Mouse (Mus musculus): ENCODE measurements around the gene Ap4b1. TPM values are rescaled to one million over a fixed set of nuclear protein-coding genes. Genes with fewer than 3 reads are reported as not detected.

Ap4b1 gene
- total and polyA plus RNA-seq, 3 experiments = 3.4 to 24.1 (median 13.5) TPM

DNA sequence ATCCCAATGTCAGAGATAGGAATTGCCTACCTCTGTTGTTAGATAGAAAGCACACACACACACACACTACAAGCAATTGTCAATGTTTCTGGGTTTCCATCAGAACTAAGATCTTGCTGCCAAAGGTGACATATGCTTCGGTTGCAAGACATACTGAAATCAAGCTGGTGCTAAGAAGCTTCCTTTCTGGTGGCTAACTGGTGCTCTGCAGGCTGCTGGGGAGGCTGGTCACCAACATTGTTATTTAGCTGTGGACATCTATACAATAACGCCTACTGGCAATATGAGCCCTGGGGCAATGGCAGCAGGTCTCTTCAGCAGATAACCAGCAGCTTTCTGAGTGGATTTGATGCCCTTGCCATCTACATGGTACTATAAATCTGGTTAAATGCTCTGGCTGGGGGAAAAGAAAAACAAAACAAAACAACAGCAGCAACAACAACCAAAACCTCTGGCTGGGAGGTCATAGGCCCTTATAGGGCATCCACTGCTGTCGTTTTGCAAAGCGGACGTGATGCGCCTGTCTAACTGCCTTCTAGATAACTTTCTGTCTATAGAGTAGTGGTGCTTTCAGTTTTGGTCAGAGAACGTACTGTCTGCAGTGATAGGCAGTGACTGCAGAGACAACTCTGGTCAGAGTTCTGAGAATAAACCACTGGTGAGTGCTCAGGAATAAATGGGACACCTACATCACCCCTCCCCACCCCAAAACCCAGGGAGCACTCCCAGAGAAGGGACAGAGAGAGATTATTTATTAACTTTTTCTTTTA is 47.9 kb downstream of the Ap4b1 start:
- H3K36me3 ChIP-seq (replicated peaks) = no peaks in the 10 kb centered on the region
- peaks cover 8% of the 10 kb centered on the region for H3K4me1 ChIP-seq (ENCODE audit: insufficient read depth, low read depth, low read length)
- H3K27me3 ChIP-seq (ENCODE audit: insufficient read depth, low read length) = peaks cover 14% of the 10 kb centered on the region
- no peaks in the 10 kb centered on the region for H3K9me3 ChIP-seq (replicated peaks)
- ATAC-seq (ENCODE audit: extremely low read depth, insufficient number of reproducible peaks, low FRiP score, poor library complexity, severe bottlenecking) (no peak), DNase-seq (ENCODE audit: low spot score) (no peak)
- no peak overlapping the region for H3K4me3 ChIP-seq (ENCODE audit: low read depth, low read length)
- TF ChIP-seq POLR2AphosphoS5 (IDR thresholded peaks at IDR 0.05; ENCODE audit: insufficient replicate concordance, low read depth, low read length) (no peak), CTCF (IDR thresholded peaks at IDR 0.05; ENCODE audit: low read depth, low read length) (no peak), GATA1 (IDR thresholded peaks at IDR 0.05; ENCODE audit: borderline replicate concordance, low read length) (no peak), TAL1 (conservative IDR thresholded peaks at IDR 0.05; ENCODE audit: low read depth, low read length) (no peak), GATA2 (IDR thresholded peaks at IDR 0.05; ENCODE audit: borderline replicate concordance, low read depth, low read length) (no peak)

DNA sequence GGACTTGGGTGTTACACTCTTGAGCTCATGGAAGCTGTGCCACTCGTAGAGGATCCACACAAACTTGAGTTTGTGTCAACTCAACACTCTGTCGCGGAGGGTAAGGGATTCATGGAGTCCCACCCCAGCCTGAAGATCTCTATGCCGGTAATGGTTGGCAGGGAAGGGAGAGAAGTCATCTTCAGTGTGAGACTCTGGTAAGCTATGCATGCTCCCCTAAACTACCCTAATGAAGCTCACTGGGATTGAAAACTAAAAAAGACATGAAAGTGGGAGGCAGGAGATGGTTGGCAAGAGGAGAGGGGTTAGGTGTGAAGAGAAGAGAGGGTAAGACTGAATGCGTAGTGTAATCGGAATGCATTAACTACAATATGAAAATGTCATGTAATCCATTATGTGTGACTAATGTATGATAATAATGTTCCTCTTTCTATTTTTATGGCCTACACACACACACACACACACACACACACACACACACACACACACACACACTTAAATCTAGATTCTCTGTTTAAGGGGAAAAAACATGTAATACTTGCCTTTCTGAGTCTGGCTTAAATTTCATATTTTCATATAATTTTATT is 48.8 kb downstream of the Ap4b1 start:
- no peaks in the 10 kb centered on the region for H3K36me3 ChIP-seq (replicated peaks)
- DNase-seq (ENCODE audit: low spot score) = no peak
- TF ChIP-seq POLR2AphosphoS5 (IDR thresholded peaks at IDR 0.05; ENCODE audit: insufficient replicate concordance, low read depth, low read length) (no peak), CTCF (IDR thresholded peaks at IDR 0.05; ENCODE audit: low read depth, low read length) (no peak), TAL1 (conservative IDR thresholded peaks at IDR 0.05; ENCODE audit: low read depth, low read length) (no peak), GATA2 (IDR thresholded peaks at IDR 0.05; ENCODE audit: borderline replicate concordance, low read depth, low read length) (no peak), GATA1 (IDR thresholded peaks at IDR 0.05; ENCODE audit: borderline replicate concordance, low read length) (no peak)
- no peak overlapping the region for H3K4me3 ChIP-seq (ENCODE audit: low read depth, low read length)
- H3K9me3 ChIP-seq (replicated peaks) = no peaks in the 10 kb centered on the region
- peaks cover 14% of the 10 kb centered on the region for H3K27me3 ChIP-seq (ENCODE audit: insufficient read depth, low read length)
- ATAC-seq (ENCODE audit: extremely low read depth, insufficient number of reproducible peaks, low FRiP score, poor library complexity, severe bottlenecking) = no peak
- H3K4me1 ChIP-seq (ENCODE audit: insufficient read depth, low read depth, low read length) = peaks cover 5% of the 10 kb centered on the region; the same call in 1 of the 2 replicates

DNA sequence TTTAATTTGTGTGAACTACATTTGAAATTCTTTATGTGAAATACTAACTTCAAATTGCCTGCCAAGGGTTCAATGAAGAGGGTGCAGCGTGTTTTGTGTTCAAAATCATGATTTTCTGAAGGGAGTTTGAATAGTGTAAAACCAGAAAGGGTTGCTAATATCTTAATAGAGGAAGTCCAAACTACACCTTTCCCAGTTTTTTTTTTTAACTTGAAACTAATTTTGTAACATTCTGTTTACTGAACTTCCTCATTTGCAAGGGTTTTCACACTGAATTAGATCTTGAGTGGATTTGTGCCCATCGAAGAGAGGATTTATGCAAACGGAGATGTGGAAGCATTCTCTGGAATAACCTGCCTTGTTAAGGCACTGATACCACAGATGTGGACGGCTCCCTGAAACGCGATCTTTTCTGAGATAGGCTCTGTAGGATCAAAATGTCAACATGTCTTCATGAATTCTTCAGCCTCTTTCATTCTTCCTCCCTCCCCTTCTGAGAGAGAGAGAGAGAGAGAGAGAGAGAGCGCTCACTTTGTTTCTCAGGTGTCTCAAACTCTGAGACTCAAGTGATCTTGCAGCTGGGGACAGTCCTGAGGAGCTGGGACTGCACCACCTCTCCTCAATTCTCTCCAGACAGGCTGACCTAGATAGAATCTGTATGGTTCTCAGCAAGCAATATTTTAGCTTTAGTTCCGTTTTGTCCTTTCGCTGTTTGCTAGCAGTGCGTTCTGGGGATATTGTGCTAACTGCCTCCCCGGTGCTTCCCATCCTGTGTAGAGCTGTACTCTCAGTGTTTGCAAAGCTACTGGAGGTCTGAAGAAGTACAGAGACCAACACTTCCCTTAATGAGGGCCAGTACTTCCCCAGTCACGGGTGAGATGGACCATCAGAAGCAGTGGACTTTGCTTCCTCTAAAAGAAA is 49.8 kb downstream of the Ap4b1 start, which contains the start of gene Ptpn22:
Gene Ptpn22 (plus strand): TSS at position 915 of the 921 bp plus-strand sequence.
- Histone ChIP-seq H3K4me3 (ENCODE audit: low read depth, low read length) (no peak within 1 kb of the TSS), H3K36me3 (replicated peaks) (no peaks in the 10 kb centered on the region), H3K9me3 (replicated peaks) (no peaks in the 10 kb centered on the region), H3K27me3 (ENCODE audit: insufficient read depth, low read length) (peaks cover 15% of the 10 kb centered on the region), H3K4me1 (ENCODE audit: insufficient read depth, low read depth, low read length) (peaks cover 3% of the 10 kb centered on the region; the same call in 1 of the 2 replicates)
- DNase-seq (ENCODE audit: low spot score) = no peak
- TF ChIP-seq GATA1 (IDR thresholded peaks at IDR 0.05; ENCODE audit: borderline replicate concordance, low read length) (no peak), CTCF (IDR thresholded peaks at IDR 0.05; ENCODE audit: low read depth, low read length) (no peak), GATA2 (IDR thresholded peaks at IDR 0.05; ENCODE audit: borderline replicate concordance, low read depth, low read length) (no peak), POLR2AphosphoS5 (IDR thresholded peaks at IDR 0.05; ENCODE audit: insufficient replicate concordance, low read depth, low read length) (no peak), TAL1 (conservative IDR thresholded peaks at IDR 0.05; ENCODE audit: low read depth, low read length) (no peak)
- ATAC-seq (ENCODE audit: extremely low read depth, insufficient number of reproducible peaks, low FRiP score, poor library complexity, severe bottlenecking) = no peak

DNA sequence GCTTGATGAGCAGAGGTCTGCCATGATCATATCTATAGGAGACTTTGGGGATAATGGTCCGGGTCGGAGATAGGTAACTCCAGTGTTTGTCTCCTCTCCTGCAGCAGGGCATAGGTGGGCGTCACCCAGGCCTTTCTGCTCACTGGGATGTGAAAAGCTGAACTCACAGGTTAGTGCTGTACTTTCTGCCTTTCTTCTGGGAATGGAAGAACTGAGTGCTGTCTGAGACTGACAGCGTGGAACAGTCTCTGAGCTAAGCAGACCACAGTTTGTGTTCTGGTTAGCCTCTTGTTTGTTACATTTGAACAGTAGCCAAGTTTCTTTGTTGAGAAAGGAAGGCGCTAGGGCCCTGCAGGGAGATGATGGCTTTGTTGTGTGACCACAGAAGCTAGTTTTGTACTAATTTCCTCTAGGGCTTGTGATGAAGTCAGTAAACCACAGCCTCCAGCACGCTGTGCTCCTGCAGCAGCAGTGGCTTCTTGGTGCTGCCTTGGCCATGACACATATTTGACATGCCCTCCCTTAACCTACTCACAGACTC is 50.6 kb downstream of the Ap4b1 start:
- Histone ChIP-seq H3K9me3 (replicated peaks) (no peaks in the 10 kb centered on the region), H3K27me3 (ENCODE audit: insufficient read depth, low read length) (peaks cover 15% of the 10 kb centered on the region), H3K4me3 (ENCODE audit: low read depth, low read length) (no peak overlapping the region), H3K4me1 (ENCODE audit: insufficient read depth, low read depth, low read length) (peaks cover 3% of the 10 kb centered on the region; the same call in 1 of the 2 replicates), H3K36me3 (replicated peaks) (no peaks in the 10 kb centered on the region)
- TF ChIP-seq CTCF (IDR thresholded peaks at IDR 0.05; ENCODE audit: low read depth, low read length) = no peak
- no peak for TF ChIP-seq TAL1 (conservative IDR thresholded peaks at IDR 0.05; ENCODE audit: low read depth, low read length)
- no peak for ATAC-seq (ENCODE audit: extremely low read depth, insufficient number of reproducible peaks, low FRiP score, poor library complexity, severe bottlenecking)
- DNase-seq (ENCODE audit: low spot score) = no peak

DNA sequence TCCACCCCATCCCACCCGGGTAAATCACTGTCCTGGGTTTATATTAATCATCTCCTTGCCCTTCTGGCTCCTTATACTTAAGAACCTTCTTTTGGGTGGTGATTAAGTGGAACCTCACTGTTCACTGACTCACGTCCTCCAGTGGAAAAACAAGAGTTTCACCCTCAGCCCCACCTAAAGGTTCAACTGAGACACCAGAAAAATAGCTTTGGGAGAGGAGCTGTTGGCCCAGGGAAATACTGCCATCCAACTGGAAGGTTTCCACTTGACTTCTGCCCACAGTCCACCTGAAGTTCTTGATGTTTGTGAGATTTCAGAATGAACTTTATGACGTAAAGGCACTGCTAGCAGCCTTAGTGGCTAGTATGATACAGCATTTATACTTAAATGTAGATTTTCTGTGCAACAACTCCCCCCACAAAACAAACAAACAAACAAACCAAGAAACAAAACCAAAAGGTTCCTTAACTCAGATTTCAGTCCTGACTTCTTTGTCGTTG is 53.5 kb downstream of the Ap4b1 start:
- peaks cover 25% of the 10 kb centered on the region for H3K27me3 ChIP-seq (ENCODE audit: insufficient read depth, low read length)
- no peaks in the 10 kb centered on the region for H3K36me3 ChIP-seq (replicated peaks)
- no peak for ATAC-seq (ENCODE audit: extremely low read depth, insufficient number of reproducible peaks, low FRiP score, poor library complexity, severe bottlenecking)
- no peak for TF ChIP-seq GATA1 (IDR thresholded peaks at IDR 0.05; ENCODE audit: borderline replicate concordance, low read length)
- TF ChIP-seq POLR2AphosphoS5 (IDR thresholded peaks at IDR 0.05; ENCODE audit: insufficient replicate concordance, low read depth, low read length) = no peak
- TF ChIP-seq TAL1 (conservative IDR thresholded peaks at IDR 0.05; ENCODE audit: low read depth, low read length) = no peak
- no peak for TF ChIP-seq GATA2 (IDR thresholded peaks at IDR 0.05; ENCODE audit: borderline replicate concordance, low read depth, low read length)
- no peak for DNase-seq (ENCODE audit: low spot score)
- no peaks in the 10 kb centered on the region for H3K4me1 ChIP-seq (ENCODE audit: insufficient read depth, low read depth, low read length)
- no peaks in the 10 kb centered on the region for H3K9me3 ChIP-seq (replicated peaks)
- H3K4me3 ChIP-seq (ENCODE audit: low read depth, low read length) = no peak overlapping the region
